Mouse (Mus musculus): ENCODE data around the gene Mpdu1. TPM values are rescaled to one million over a fixed set of nuclear protein-coding genes. Genes with fewer than 3 reads are reported as not detected.

Mpdu1 gene
- total and polyA plus RNA-seq, 3 experiments: 110 to 210 (median 210) TPM

DNA sequence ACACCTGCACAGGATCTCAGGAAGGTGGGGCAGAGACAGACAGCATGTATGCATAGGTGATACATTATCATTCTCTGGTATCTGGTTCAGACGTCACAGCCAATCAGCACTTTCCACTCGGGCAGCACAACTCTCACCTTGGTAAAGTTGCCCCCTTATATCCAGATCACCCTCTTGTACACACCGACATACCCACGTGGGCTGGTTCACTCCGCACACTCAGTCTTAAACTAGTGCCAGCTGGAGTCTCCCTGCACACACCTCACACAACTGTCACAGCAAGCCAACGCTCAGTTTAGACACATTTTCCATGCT lies 32.6 kb upstream of the Mpdu1 start:
- Histone ChIP-seq H3K79me2 (replicated peaks; ENCODE audit: control insufficient read depth, extremely low read depth, insufficient read depth, poor library complexity, severe bottlenecking) (no peaks in the 10 kb centered on the region), H3K4me3 (replicated peaks in 1 of 3; ENCODE audit: low read depth in 2 of 3, low read length in 2 of 3, poor library complexity in 1 of 3) (no peak overlapping the region), H3K9ac (ENCODE audit: insufficient read depth, low read depth) (no peak overlapping the region), H3K4me1 (ENCODE audit: control insufficient read depth in 1 of 2, insufficient read depth in 2 of 2) (no peaks in the 10 kb centered on the region), H3K4me2 (ENCODE audit: insufficient read depth, low read depth, poor library complexity, severe bottlenecking) (no peak overlapping the region), H3K9me3 (replicated peaks; ENCODE audit: low read length) (peaks cover 5% of the 10 kb centered on the region), H3K27me3 (replicated peaks) (peaks cover 1% of the 10 kb centered on the region), H3K36me3 (replicated peaks in 1 of 2; ENCODE audit: control insufficient read depth in 1 of 2, insufficient read depth in 1 of 2, low read length in 1 of 2) (no peaks in the 10 kb centered on the region), H3K27ac (ENCODE audit: insufficient read depth, low read depth) (no peak overlapping the region)
- no peak for TF ChIP-seq TBP (conservative IDR thresholded peaks at IDR 0.05; ENCODE audit: low read depth, low read length)
- TF ChIP-seq ZMIZ1 (IDR thresholded peaks at IDR 0.05; ENCODE audit: low read depth, low read length): no peak
- TF ChIP-seq MXI1 (IDR thresholded peaks at IDR 0.05; ENCODE audit: low read depth, low read length): no peak
- TF ChIP-seq ZC3H11A (IDR thresholded peaks at IDR 0.05; ENCODE audit: low read depth, low read length): no peak
- dilution Hi-C loops (cut with MboI; ENCODE audit: extremely low pct_ligation_motif_present, extremely low pct_unique_long_range_greater_than_20kb, low sequenced_read_pairs): no loop called here
- no peak for DNase-seq (ENCODE audit: extremely low read depth)
- in situ Hi-C loops (cut with MboI; ENCODE audit: low pct_ligation_motif_present, low pct_unique_long_range_greater_than_20kb, low sequenced_read_pairs): no loop called here

DNA sequence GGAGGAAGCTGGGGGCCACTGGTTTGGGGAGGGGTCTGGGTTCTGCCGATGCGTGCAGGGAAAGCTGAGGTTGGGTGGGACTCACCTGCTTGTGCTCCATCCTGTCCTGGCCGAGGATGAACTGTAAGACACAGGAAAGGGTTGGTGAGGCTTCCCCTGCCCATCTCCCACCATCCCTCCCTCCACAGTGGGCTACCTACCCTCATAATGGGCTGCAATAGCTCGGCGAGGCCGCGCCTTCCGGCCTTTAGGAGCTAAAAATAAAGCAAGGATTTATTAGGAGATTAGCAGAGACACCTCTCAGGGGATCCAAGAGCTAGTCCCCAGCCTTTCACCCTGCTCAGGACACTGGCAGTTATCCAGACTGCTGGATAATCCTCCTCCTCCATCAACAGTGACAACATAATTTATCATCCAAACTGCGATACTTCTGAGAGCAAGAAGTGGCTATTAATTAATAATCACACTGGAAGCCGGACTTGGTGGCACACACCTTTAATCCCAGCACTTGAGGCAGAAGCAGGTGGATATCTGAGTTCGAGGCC lies 31.1 kb upstream of the Mpdu1 start:
- Histone ChIP-seq H3K79me2 (replicated peaks; ENCODE audit: control insufficient read depth, extremely low read depth, insufficient read depth, poor library complexity, severe bottlenecking) (no peaks in the 10 kb centered on the region), H3K27ac (ENCODE audit: insufficient read depth, low read depth) (no peak overlapping the region), H3K4me2 (ENCODE audit: insufficient read depth, low read depth, poor library complexity, severe bottlenecking) (no peak overlapping the region), H3K9me3 (replicated peaks; ENCODE audit: low read length) (peaks cover 1% of the 10 kb centered on the region), H3K27me3 (replicated peaks) (no peaks in the 10 kb centered on the region), H3K9ac (ENCODE audit: insufficient read depth, low read depth) (no peak overlapping the region), H3K36me3 (replicated peaks in 1 of 2; ENCODE audit: control insufficient read depth in 1 of 2, insufficient read depth in 1 of 2, low read length in 1 of 2) (no peaks in the 10 kb centered on the region), H3K4me1 (ENCODE audit: control insufficient read depth in 1 of 2, insufficient read depth in 2 of 2) (no peaks in the 10 kb centered on the region), H3K4me3 (replicated peaks in 1 of 3; ENCODE audit: low read depth in 2 of 3, low read length in 2 of 3, poor library complexity in 1 of 3) (no peak overlapping the region)
- no peak for DNase-seq (ENCODE audit: extremely low read depth)
- in situ Hi-C loops (cut with MboI; ENCODE audit: low pct_ligation_motif_present, low pct_unique_long_range_greater_than_20kb, low sequenced_read_pairs): no loop called here
- dilution Hi-C loops (cut with MboI; ENCODE audit: extremely low pct_ligation_motif_present, extremely low pct_unique_long_range_greater_than_20kb, low sequenced_read_pairs): no loop called here
- TF ChIP-seq ELF1 (IDR thresholded peaks at IDR 0.05; ENCODE audit: low read depth, low read length) (no peak), JUND (conservative IDR thresholded peaks at IDR 0.05; ENCODE audit: low read depth, low read length) (no peak), SMC3 (IDR thresholded peaks at IDR 0.05; ENCODE audit: low read depth, low read length) (no peak), NELFE (IDR thresholded peaks at IDR 0.05; ENCODE audit: low read depth, low read length) (no peak), EP300 (IDR thresholded peaks at IDR 0.05; ENCODE audit: low read length) (no peak), MYC (IDR thresholded peaks at IDR 0.05; ENCODE audit: low read depth, low read length) (no peak), MAX (IDR thresholded peaks at IDR 0.05; ENCODE audit: low read length) (no peak), UBTF (IDR thresholded peaks at IDR 0.05; ENCODE audit: low read depth, low read length) (no peak), SIN3A (IDR thresholded peaks at IDR 0.05; ENCODE audit: low read length) (no peak), BHLHE40 (IDR thresholded peaks at IDR 0.05; ENCODE audit: low read depth, low read length) (no peak), ZMIZ1 (IDR thresholded peaks at IDR 0.05; ENCODE audit: low read depth, low read length) (no peak), CHD1 (IDR thresholded peaks at IDR 0.05; ENCODE audit: low read depth, low read length) (no peak), GABPA (IDR thresholded peaks at IDR 0.05; ENCODE audit: insufficient replicate concordance, low read depth, low read length) (no peak), USF2 (conservative IDR thresholded peaks at IDR 0.05; ENCODE audit: low read depth, low read length) (no peak), ZKSCAN1 (IDR thresholded peaks at IDR 0.05; ENCODE audit: borderline replicate concordance, low read depth, low read length) (no peak), MXI1 (IDR thresholded peaks at IDR 0.05; ENCODE audit: low read depth, low read length) (no peak), TBP (conservative IDR thresholded peaks at IDR 0.05; ENCODE audit: low read depth, low read length) (no peak)

Data from CH12.LX (cell line).